Mouse (Mus musculus): ENCODE results near the gene Prpf4b.
"Not testable (repeated sequence)": the region's sequence is repeated elsewhere in the genome, so short reads cannot be mapped to it uniquely, and the experiment has no call there.

Prpf4b gene

DNA sequence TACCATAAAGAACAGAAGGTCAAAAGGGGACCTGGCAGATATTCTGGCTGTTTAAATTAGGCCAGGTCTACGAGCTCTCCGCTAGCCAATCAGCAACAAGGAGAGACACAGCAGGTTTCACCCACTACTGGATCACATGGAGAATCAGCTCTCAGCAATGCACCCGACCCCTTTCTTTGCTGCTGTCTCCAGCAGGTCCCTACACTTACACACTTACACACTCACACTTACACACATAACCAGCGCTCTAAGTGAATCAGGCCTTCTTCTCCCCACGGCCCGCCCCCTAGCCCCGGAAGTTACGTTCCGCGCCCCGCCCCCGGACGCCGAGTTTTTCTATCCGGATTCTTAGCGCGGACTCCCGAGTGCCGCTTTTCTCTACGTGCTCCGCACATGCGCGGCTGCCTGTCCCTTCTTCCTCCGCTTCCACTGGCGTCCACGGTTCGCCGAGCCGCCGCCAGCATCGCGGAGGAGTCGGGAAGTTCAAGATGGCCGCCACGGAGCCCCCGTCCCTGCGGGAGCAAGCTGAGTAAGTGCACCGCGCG is at the start of gene Prpf4b:
Prpf4b (plus strand) TSS at position 137 of the 545 bp plus-strand sequence.
- DNase-seq (ENCODE audit: inconsistent age in 2 of 2, low spot score in 1 of 2) = peak; percentile 94 to 99

GRCm38 (mm10) chr13:34826760-34827690 is 48.1 kb upstream of the Prpf4b start:
- DNase-seq (ENCODE audit: inconsistent age in 2 of 2, low spot score in 1 of 2) = no peak

DNA sequence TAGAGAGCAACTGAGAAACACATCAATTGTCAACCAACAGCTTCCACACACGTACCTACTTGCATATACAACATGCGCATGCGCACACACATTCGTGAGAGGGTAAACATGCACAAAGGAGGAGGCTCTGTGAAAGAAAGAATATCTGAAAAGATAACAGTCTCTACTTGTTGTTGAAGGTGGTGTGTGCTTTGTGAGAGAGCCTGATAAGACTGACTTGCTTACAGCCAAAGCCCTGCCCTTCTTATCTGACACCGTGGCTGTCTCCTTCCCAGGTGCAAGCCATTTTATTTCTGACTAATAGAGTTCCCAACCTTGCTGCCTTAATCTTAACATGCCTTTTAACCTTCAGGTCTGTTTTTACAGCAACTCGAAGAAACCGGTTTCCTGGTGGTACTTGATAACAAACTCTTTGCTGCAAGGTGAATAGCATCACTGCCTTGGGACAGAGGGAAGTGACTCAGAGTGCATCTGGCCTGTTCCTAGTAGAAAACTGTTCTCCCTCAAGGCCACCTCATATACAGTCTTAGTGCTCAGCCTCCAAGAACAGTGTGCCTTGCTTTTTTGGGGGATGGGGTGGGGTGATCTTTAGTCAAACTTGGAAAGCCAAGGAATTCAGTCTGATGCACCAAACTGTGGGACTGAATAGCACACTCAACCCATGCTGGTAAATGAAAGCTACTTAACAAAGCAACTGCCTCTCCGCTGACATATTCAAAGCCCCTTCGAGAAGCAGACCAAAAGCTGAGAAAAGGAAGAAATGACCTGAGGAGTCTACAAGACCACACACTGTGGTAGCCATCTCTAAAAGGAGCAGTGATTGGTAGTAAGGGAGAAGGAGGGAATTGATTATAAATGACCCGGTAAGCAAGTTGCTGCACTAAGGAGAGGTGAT is 46.9 kb upstream of the Prpf4b start:
- DNase-seq (ENCODE audit: inconsistent age in 2 of 2, low spot score in 1 of 2) = no peak

GRCm38 (mm10) chr13:34842851-34843250 is 32.3 kb upstream of the Prpf4b start:
- DNase-seq (ENCODE audit: inconsistent age in 2 of 2, low spot score in 1 of 2) = no peak

DNA sequence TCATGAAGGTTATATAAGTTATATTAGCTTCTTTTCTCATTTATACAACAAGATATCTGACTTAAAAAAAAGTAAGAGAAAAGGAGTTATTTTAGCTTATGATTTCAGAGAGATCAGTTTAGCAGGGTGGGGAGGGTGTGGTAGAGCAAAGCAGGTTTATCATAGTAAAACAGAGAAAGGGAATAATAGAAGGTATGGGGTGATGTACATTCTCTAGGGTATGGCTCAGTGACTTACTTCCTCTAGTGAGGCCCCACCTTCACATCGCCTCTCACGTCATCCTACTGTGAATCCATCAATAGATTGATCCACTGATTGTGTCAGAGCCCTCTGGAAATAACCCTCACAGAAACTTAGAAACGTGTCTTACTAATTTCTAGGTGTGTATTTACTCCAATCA is 24.3 kb upstream of the Prpf4b start:
- DNase-seq (ENCODE audit: inconsistent age in 2 of 2, low spot score in 1 of 2) = no peak

DNA sequence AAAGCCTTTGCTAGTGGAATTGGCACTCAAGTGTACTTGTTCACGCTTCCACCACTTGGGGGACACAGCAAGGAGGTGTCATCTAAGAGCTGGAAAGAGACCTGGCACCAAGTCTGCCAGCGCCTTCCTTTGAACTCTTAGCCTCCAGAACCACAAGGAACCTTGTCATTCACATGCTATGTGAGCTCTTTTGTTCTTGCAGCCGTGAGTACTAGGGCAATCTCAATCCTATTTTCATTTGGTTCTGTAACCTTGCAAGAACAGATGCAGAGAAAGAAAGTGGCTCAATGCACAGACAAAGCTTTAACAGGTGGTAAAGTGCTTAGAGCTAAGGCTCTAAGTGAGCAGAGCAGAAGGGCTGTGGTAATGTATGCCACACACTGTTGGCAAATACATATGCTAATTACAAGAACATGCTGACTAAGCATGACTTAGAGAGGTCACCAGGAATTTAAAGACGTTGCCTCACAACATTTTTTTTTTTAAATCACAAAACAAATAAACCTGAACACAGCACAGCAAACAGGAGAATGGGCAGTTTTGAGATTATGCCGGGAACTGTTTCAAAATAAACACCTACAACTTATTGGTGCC is 23.8 kb upstream of the Prpf4b start:
- DNase-seq (ENCODE audit: inconsistent age in 2 of 2, low spot score in 1 of 2) = no peak

- DNase-seq (ENCODE audit: inconsistent age in 2 of 2, low spot score in 1 of 2) = peak; percentile 25 to 67
Observed at GRCm38 (mm10) chr13:34857526-34857925, 17.6 kb upstream of the Prpf4b start.

DNA sequence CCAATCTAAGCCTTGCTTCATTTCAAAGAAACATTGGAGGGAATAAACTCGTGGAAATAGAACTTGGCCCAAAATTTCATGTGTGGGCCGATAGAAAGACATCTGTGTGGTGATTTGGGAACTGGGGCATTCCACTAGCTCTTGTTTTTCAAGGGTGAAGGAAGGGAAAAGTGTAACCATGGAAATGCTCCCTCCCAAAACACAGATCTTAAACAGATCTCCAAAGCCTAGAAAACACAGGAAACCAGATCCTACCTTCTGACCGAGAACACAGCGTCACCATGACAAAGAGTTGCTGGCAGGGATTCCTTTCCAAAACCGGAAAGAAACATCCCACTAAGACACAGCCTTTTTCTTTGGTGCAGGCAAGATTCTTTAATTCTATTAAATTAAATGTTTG is 15.7 kb upstream of the Prpf4b start:
- DNase-seq (ENCODE audit: inconsistent age in 2 of 2, low spot score in 1 of 2) = no peak

GRCm38 (mm10) chr13:34861166-34861565 is 13.9 kb upstream of the Prpf4b start:
- not testable (repeated sequence) for DNase-seq (ENCODE audit: inconsistent age in 2 of 2, low spot score in 1 of 2)

GRCm38 (mm10) chr13:34864420-34865169 is 10.5 kb upstream of the Prpf4b start:
- peak in 1 of 2 experiments; percentile 80 for DNase-seq (ENCODE audit: inconsistent age in 2 of 2, low spot score in 1 of 2)

DNA sequence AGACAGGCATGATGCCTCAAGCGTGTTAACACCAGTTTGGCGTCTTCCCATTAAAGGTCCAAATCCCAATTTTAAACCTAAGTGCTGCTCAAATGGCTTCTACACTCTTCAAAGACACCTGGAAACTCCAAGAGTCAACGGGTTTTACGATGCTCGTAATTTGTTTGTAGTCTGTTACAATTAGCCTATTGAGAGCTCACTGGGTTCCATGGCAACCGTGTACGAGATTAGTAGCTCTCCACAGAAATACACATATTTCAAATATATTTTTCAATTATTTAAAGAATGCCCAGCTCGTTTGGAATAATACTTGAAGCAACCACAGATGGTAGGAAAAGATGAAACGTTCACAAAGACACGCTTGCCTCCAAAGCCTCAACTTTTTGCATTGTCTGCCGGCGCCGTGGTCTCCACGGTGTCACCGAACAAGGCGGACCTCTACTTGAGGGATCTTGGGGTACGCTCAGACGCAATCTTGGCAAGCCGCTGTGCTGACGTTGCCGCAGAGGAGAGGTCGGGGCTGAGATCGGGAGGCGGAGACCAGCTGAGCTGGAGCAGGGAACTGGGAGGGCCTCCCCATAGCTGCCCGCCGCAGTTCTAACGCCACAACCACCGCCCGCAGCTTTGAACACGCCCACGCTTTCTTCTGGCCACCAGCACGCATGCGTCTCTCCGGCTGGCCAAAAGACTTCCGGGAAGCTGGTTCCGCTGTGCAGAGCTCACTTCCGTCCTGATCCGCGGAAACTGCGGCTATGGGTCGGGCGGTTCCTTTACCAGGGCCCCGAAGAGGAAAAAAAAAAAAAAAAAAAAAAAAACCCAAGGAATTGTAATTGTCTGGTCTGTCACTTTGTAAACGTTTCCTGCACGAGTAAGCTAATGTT is 1.1 kb upstream of the Prpf4b start:
- DNase-seq (ENCODE audit: inconsistent age in 2 of 2, low spot score in 1 of 2) = peak; percentile 97

GRCm38 (mm10) chr13:34874736-34875135 is 366 bp upstream of the Prpf4b start:
- peak in 1 of 2 experiments; percentile 41 for DNase-seq (ENCODE audit: inconsistent age in 2 of 2, low spot score in 1 of 2)

DNA sequence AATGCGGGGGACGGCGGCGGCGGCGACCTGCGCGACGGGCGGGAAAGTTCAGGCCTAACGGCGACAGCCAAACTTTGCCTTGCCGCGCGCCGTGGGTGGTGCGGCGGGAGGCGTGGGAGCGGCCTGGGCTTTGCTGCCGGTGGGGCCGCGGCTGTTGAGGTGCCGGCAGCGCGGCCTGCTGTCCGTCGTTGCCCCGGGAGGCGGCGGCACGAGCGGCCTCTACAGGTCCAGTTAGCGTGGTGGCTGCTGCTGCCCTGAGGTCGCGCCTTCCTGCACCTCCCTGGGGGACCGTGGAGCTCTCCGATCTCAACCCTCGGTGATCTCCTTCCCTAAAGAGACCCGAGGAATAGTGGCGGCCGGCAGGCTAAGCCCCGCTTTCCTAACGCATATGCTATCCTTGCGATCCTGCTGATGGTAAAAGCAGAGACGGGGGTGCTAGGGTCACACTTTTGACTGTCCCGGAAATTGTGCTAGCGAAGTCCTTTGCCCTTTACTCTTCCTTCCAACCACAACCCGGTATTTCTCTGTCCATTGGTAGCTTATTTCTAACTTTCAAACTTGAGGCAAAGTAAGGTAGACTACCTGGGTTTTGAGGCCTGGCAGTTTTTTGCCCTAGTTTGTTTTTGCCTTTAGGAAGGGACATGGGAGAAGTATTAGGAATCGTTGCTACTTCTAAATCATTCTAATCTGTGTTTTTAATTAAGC is 791 bp downstream of the Prpf4b start:
- DNase-seq (ENCODE audit: inconsistent age in 2 of 2, low spot score in 1 of 2) = peak; percentile 77 to 90

DNA sequence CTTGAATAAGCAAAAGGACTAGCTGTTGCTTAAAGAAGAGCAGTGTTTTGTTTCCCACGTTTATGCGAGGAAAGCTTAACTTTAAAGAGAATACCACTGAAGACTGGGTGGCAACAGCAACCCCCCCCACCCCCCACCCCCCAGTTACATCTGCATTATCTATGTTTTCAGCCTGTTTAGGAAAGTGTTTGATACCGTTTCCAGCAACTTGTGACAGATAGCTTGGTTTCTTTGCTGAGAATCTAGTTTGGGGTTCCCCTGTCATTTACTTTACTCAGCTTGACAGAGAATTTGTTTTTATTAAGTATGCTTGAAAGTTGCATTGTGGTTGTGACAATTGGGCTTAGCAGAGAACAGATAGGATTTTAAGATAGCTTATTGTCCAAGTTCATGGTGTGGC is 1.4 kb downstream of the Prpf4b start:
- no peak for DNase-seq (ENCODE audit: inconsistent age in 2 of 2, low spot score in 1 of 2)

DNA sequence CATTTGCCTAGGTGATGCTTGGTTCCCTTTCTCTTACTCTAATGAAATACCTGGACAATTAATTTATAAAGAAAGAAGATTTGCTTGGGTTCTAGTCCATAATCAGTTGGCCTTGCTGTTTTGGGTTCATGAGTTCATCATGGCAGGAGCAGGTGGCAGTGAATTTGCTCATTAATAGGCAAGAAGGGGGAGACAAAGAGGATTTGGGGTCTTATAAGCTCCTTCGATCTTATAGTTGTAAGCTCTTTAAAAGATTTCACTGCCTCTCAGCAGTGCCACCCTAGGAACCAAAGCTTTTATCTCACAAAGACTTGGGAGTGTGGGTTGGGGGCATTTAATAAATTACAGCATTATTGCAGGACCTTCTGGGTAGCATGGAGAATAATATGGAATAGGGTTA is 17.8 kb downstream of the Prpf4b start:
- DNase-seq (ENCODE audit: inconsistent age in 2 of 2, low spot score in 1 of 2) = no peak

- no peak for DNase-seq (ENCODE audit: inconsistent age in 2 of 2, low spot score in 1 of 2)
Observed at GRCm38 (mm10) chr13:34914614-34915013, 39.5 kb downstream of the Prpf4b start.

DNA sequence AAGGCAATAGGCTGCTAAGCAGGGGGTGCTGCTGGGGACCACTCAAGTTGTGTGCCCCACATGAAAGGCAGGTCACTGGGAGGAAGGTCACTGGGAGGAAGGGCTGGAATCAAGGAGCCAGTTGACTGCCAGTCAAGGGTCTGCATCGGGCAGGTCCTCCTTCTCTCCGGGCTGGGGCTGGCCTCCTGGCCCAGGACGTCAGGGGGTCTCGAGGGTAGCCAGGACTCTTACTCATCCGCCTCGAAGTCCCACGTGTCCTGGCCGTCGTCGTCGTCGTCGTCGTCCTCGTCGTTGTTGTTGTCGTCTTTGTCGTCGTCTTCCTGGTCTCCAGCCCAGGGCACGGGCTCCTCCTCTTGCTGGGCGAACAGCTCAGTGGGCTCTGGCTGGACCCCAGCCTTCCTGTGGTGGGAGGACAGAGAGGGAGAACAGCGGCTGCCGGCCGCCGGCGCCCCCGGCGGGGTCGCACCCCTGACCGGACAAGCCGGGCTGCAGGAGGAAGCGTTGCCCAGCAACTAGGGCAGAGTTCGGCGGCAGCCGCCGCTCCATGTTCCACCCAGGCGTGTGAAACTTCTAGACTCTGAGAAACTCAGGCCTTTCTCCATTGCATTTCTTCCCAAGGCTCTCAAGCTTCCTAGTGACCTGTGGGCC is 41.5 kb downstream of the Prpf4b start:
- peak; percentile 10 to 44 for DNase-seq (ENCODE audit: inconsistent age in 2 of 2, low spot score in 1 of 2)

DNA sequence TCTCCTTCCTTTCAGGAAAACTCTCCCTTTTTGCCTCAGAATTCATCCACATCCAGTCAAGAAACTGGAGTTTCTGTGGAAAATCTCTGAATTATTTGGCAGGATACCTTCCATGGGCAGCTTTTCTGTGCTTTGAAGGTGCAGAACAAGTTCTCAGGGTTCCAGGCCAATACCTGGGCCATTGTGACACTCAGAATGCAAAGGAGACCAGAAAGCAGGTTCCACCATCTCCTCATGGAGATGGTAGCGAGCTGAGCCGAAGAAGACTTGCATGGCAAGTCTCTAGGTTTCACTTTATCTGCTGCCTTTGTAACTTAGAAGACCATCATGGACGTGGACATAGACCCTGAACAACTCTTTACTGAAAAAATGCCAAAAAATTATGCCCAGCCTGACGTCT is 49.1 kb downstream of the Prpf4b start, which contains the start of the genes Fam217a and 4933417A18Rik:
Fam217a (minus strand) TSS at position 101 of the 400 bp plus-strand sequence.
4933417A18Rik (plus strand) TSS at position 200 of the 400 bp plus-strand sequence.
- no peak for DNase-seq (ENCODE audit: inconsistent age in 2 of 2, low spot score in 1 of 2)

Data from adrenal gland, adult (tissue).